In genomic region chr2:9595236-9595850, GRCm38 (mm10) we compare ENCODE assay signal across 22 mouse cellular contexts.
DNase-seq lines count a peak whose midpoint lies in the region; ATAC-seq and TF ChIP-seq lines count a peak whose summit lies in the region.
"Had no signal": no experiment of that assay in that cellular context is flagged by ENCODE, and none has a peak within 500 bp of the region (broad histone marks: within the 10 kb centered on the region; RNA-seq: fewer than 3 reads in every experiment).

No protein-coding gene starts in this region.

- H3K4me2 ChIP-seq in heart, embryonic 16.5 days (ENCODE audit: low read depth, low read length): no peak overlapping the region
- no peak overlapping the region for H3K4me2 ChIP-seq in stomach, postnatal 0 days (replicated peaks; ENCODE audit: low read depth)
- H3K4me2 ChIP-seq: embryonic facial prominence, embryonic 12.5 days; hindbrain, embryonic 12.5 days; limb, embryonic 12.5 days; liver, embryonic 15.5 days; lung, embryonic 14.5 days; midbrain, embryonic 12.5 days had no signal

- no peak for TF ChIP-seq EP300 in stomach, postnatal 0 days (optimal IDR thresholded peaks at IDR 0.05)

- TF ChIP-seq CTCF in stomach, postnatal 0 days (IDR thresholded peaks at IDR 0.05; ENCODE audit: low read depth): no peak

- H3K4me1 ChIP-seq in heart, embryonic 16.5 days (ENCODE audit: control insufficient read depth, insufficient read depth, low read length): no peaks in the 10 kb centered on the region
- H3K4me1 ChIP-seq in heart, embryonic 10.5 days: peaks cover 6% of the 10 kb centered on the region; the same call in 1 of the 2 replicates
- H3K4me1 ChIP-seq in stomach, postnatal 0 days (replicated peaks; ENCODE audit: control insufficient read depth, insufficient read depth): no peaks in the 10 kb centered on the region
- H3K4me1 ChIP-seq: embryonic facial prominence, embryonic 12.5 days; hindbrain, embryonic 12.5 days; limb, embryonic 12.5 days; liver, embryonic 15.5 days; midbrain, embryonic 12.5 days had no signal

- no peak overlapping the region for H3K27ac ChIP-seq in heart, embryonic 16.5 days (ENCODE audit: low read length)
- H3K27ac ChIP-seq in heart, embryonic 10.5 days: no peak overlapping the region
- H3K27ac ChIP-seq in stomach, postnatal 0 days (replicated peaks): no peak overlapping the region
- H3K27ac ChIP-seq: embryonic facial prominence, embryonic 12.5 days; hindbrain, embryonic 12.5 days; limb, embryonic 12.5 days; liver, embryonic 15.5 days; midbrain, embryonic 12.5 days had no signal

- no peaks in the 10 kb centered on the region for H3K36me3 ChIP-seq in heart, embryonic 16.5 days (ENCODE audit: control insufficient read depth, insufficient read depth)
- H3K36me3 ChIP-seq in heart, embryonic 10.5 days: no peaks in the 10 kb centered on the region
- H3K36me3 ChIP-seq in stomach, postnatal 0 days (ENCODE audit: control insufficient read depth, insufficient read depth, low read length): no peaks in the 10 kb centered on the region
- H3K36me3 ChIP-seq: embryonic facial prominence, embryonic 12.5 days; hindbrain, embryonic 12.5 days; limb, embryonic 12.5 days; liver, embryonic 15.5 days; midbrain, embryonic 12.5 days had no signal

- H3K9ac ChIP-seq in heart, embryonic 16.5 days (ENCODE audit: low read length): no peak overlapping the region
- H3K9ac ChIP-seq in stomach, postnatal 0 days (ENCODE audit: low read length): no peak overlapping the region
- H3K9ac ChIP-seq: embryonic facial prominence, embryonic 12.5 days; hindbrain, embryonic 12.5 days; limb, embryonic 12.5 days; liver, embryonic 15.5 days; lung, embryonic 14.5 days; midbrain, embryonic 12.5 days had no signal

- 61% methylated on average over 8 of the region's 8 CpGs for WGBS in heart, embryonic 16.5 days
- 67% methylated on average over 8 of the region's 8 CpGs for WGBS in heart, embryonic 10.5 days
- WGBS in stomach, postnatal 0 days: 75% methylated on average over 8 of the region's 8 CpGs

- DNase-seq in heart, embryonic 10.5 days (ENCODE audit: low spot score): no peak
- DNase-seq in naive thymus-derived CD4-positive, alpha-beta T cell, adult 2 months (ENCODE audit: low read depth): peak; percentile 69
- DNase-seq in thymus, postnatal 14 days: peak; percentile 83
- no peak for DNase-seq in stomach, postnatal 0 days (ENCODE audit: low spot score)
- DNase-seq in MN1 (ENCODE audit: low spot score): no peak
- DNase-seq: adrenal gland, postnatal 10 days; cerebellum, adult 11 months; cerebellum, adult 9-10 months; embryo, embryonic 11 days; kidney, adult 11 months; kidney, postnatal 14 days; lung, embryonic 14.5 days; lung, postnatal 14 days had no signal

- H3K27me3 ChIP-seq in heart, embryonic 16.5 days (ENCODE audit: control insufficient read depth, insufficient read depth, low read length): no peaks in the 10 kb centered on the region
- H3K27me3 ChIP-seq in heart, embryonic 10.5 days (ENCODE audit: insufficient read depth, poor library complexity, severe bottlenecking): no peaks in the 10 kb centered on the region
- no peaks in the 10 kb centered on the region for H3K27me3 ChIP-seq in stomach, postnatal 0 days (ENCODE audit: control insufficient read depth, insufficient read depth, low read length)
- H3K27me3 ChIP-seq: embryonic facial prominence, embryonic 12.5 days; hindbrain, embryonic 12.5 days; limb, embryonic 12.5 days; liver, embryonic 15.5 days; midbrain, embryonic 12.5 days had no signal

- H3K9me3 ChIP-seq in heart, embryonic 16.5 days (replicated peaks; ENCODE audit: control insufficient read depth, low read length): no peaks in the 10 kb centered on the region; the same call in 1 of the 2 replicates
- no peaks in the 10 kb centered on the region for H3K9me3 ChIP-seq in heart, embryonic 10.5 days
- no peaks in the 10 kb centered on the region for H3K9me3 ChIP-seq in stomach, postnatal 0 days (ENCODE audit: control insufficient read depth, low read length)
- H3K9me3 ChIP-seq: hindbrain, embryonic 12.5 days; limb, embryonic 12.5 days; liver, embryonic 15.5 days; midbrain, embryonic 12.5 days had no signal

- no peak overlapping the region for H3K4me3 ChIP-seq in heart, embryonic 16.5 days (ENCODE audit: low read length)
- H3K4me3 ChIP-seq in heart, embryonic 10.5 days: no peak overlapping the region
- no peak overlapping the region for H3K4me3 ChIP-seq in stomach, postnatal 0 days (ENCODE audit: low read depth, low read length)
- H3K4me3 ChIP-seq: embryonic facial prominence, embryonic 12.5 days; hindbrain, embryonic 12.5 days; limb, embryonic 12.5 days; liver, embryonic 15.5 days; megakaryocyte, embryonic 14.5 days; midbrain, embryonic 12.5 days had no signal

- peak; percentile 41; the same call in 1 of the 2 replicates for ATAC-seq in heart, embryonic 16.5 days (replicated peaks; ENCODE audit: extremely low read depth, insufficient read depth, low FRiP score)
- no peak for ATAC-seq in megakaryocyte, adult 5-6 weeks (ENCODE audit: poor library complexity, severe bottlenecking)
- no peak for ATAC-seq in stomach, postnatal 0 days (ENCODE audit: low FRiP score, low TSS enrichment)
- ATAC-seq: forebrain, embryonic 14.5 days had no signal

Comparison
In these comparisons a context has a peak if more than half of its experiments do, and no peak if none do; other contexts are left out.
1. DNase-seq: peak in naive thymus-derived CD4-positive, alpha-beta T cell, adult 2 months (single experiment) and thymus, postnatal 14 days (single experiment); none in heart, embryonic 10.5 days (single experiment), stomach, postnatal 0 days (single experiment) and MN1 (single experiment).